Mouse (Mus musculus) lung, adult 2 months (tissue): Measurements from ENCODE around the gene Sh3bp5.

Experiments
- CTCF ChIP-seq: fragments of 200-500 bp; IDR thresholded peaks from 2 replicates; pipeline ENCODE4 v1.5.1; 2011; ENCODE audit warnings: mild to moderate bottlenecking, low read length, control low read depth; ENCODE audit not compliant: insufficient read depth
- POLR2A ChIP-seq: fragments of 200-500 bp; IDR thresholded peaks from 2 replicates; pipeline ENCODE4 v1.6.1; 2011; ENCODE audit warnings: low read depth, mild to moderate bottlenecking, control low read depth, low read length, borderline replicate concordance; ENCODE audit errors: extremely low read depth

DNA sequence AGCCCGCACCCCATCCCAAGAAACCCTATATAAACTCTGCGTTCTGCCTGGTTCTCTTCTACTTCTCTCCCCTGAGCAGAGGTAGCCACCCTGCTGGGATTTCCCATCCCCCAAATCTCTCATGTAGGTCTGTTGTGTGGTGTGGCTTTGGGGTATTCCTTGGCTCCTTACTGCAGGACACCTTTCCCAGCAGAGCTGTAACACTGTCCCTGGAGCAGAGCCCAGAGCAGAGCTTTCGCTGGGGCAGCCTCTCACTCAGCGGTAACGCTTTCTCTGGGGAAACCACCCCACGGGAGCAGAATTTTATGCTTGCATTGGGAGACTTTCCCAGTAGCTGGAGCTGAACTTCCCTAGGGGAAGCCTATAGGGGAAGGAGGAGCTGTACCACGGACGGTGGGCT is 53.6 kb downstream of the Sh3bp5 start:
- no peak for TF ChIP-seq CTCF
- no peak for TF ChIP-seq POLR2A
